In genomic region chr16:10479857-10480256, GRCm38 (mm10) we compare ENCODE assay signal across 31 mouse cellular contexts. TPM values are rescaled to one million over a fixed set of nuclear protein-coding genes. Genes with fewer than 3 reads are reported as not detected.
DNase-seq lines count a peak whose midpoint lies in the region; ATAC-seq and TF ChIP-seq lines count a peak whose summit lies in the region.
"Had no signal": no experiment of that assay in that cellular context is flagged by ENCODE, and none has a peak within 500 bp of the region (broad histone marks: within the 10 kb centered on the region; RNA-seq: fewer than 3 reads in every experiment).

TSS of gene Ciita (plus strand) at chr16:10480059.

- H3K9ac ChIP-seq in forebrain, embryonic 11.5 days (ENCODE audit: low read length) = no peak within 1 kb of the TSS
- H3K9ac ChIP-seq: forebrain, embryonic 15.5 days; hindbrain, embryonic 15.5 days; limb, embryonic 13.5 days; liver, embryonic 13.5 days; neural tube, embryonic 13.5 days had no signal

- no peak within 1 kb of the TSS for H3K4me3 ChIP-seq in forebrain, embryonic 11.5 days (ENCODE audit: low read depth, low read length)
- no peak within 1 kb of the TSS for H3K4me3 ChIP-seq in forebrain, embryonic 10.5 days
- H3K4me3 ChIP-seq in spleen, adult 2 months (ENCODE audit: extremely low read depth, insufficient read depth, insufficient read length) = peak within 1 kb of the TSS; percentile 12; the same call in 1 of the 2 replicates
- H3K4me3 ChIP-seq in heart, embryonic 10.5 days = no peak within 1 kb of the TSS
- H3K4me3 ChIP-seq: forebrain, embryonic 15.5 days; heart, adult 2 months; hindbrain, embryonic 10.5 days; hindbrain, embryonic 15.5 days; limb, embryonic 13.5 days; liver, embryonic 13.5 days; midbrain, embryonic 10.5 days; myocyte; neural tube, embryonic 13.5 days had no signal

- H3K9me3 ChIP-seq in forebrain, embryonic 11.5 days (ENCODE audit: control insufficient read depth, low read length) = no peaks in the 10 kb centered on the region
- H3K9me3 ChIP-seq in forebrain, embryonic 10.5 days = no peaks in the 10 kb centered on the region
- H3K9me3 ChIP-seq in heart, embryonic 10.5 days = no peaks in the 10 kb centered on the region
- H3K9me3 ChIP-seq: forebrain, embryonic 15.5 days; G1E; hindbrain, embryonic 10.5 days; hindbrain, embryonic 15.5 days; limb, embryonic 13.5 days; liver, embryonic 13.5 days; midbrain, embryonic 10.5 days; neural tube, embryonic 13.5 days had no signal

- peak; percentile 23 for DNase-seq in forebrain, embryonic 11.5 days (ENCODE audit: low spot score)
- no peak for DNase-seq in forebrain, embryonic 10.5 days (ENCODE audit: extremely low spot score, low spot score)
- no peak for DNase-seq in spleen, adult 2 months (ENCODE audit: low read depth in 1 of 2, low spot score in 2 of 2)
- DNase-seq in spleen, adult 12 weeks (ENCODE audit: low spot score) = no peak
- no peak for DNase-seq in heart, embryonic 10.5 days (ENCODE audit: low spot score)
- no peak for DNase-seq in left cerebral cortex, postnatal 14 days (ENCODE audit: low spot score in 2 of 2)
- DNase-seq: adrenal gland, postnatal 10 days; cerebellum, adult 18-20 months; cerebellum, postnatal 14 days; gastrocnemius, postnatal 25 days; heart, adult 2 months; heart, postnatal 14 days; kidney, adult 18-20 months; kidney, postnatal 4 days; layer of hippocampus, adult 9-11 months; liver, embryonic 13.5 days; lung, adult 18-20 months; lung, postnatal 14 days had no signal

- no peak within 1 kb of the TSS for H3K4me2 ChIP-seq in forebrain, embryonic 11.5 days (ENCODE audit: low read depth, low read length, severe bottlenecking)
- H3K4me2 ChIP-seq: forebrain, embryonic 15.5 days; hindbrain, embryonic 15.5 days; limb, embryonic 13.5 days; liver, embryonic 13.5 days; neural tube, embryonic 13.5 days had no signal

- no peak for ATAC-seq in forebrain, embryonic 11.5 days (replicated peaks; ENCODE audit: low FRiP score)
- ATAC-seq in common myeloid progenitor, adult 5-6 weeks (replicated peaks; ENCODE audit: low read depth, poor library complexity, severe bottlenecking) = 0 out of 2 replicates have a peak, but pooled peaks have one; percentile 15
- ATAC-seq in neutrophil, adult 5-6 weeks (ENCODE audit: extremely low read depth, insufficient number of reproducible peaks, low FRiP score, poor library complexity, severe bottlenecking) = no peak
- ATAC-seq: forebrain, embryonic 15.5 days; midbrain, embryonic 16.5 days had no signal

- H3K4me1 ChIP-seq in forebrain, embryonic 11.5 days (replicated peaks; ENCODE audit: control insufficient read depth, insufficient read depth, low read length) = no peaks in the 10 kb centered on the region
- no peaks in the 10 kb centered on the region for H3K4me1 ChIP-seq in forebrain, embryonic 10.5 days
- H3K4me1 ChIP-seq in spleen, adult 2 months (ENCODE audit: control insufficient read depth, insufficient read depth, insufficient read length) = peaks cover 13% of the 10 kb centered on the region; the same call in 1 of the 2 replicates
- H3K4me1 ChIP-seq in heart, embryonic 10.5 days = no peaks in the 10 kb centered on the region
- H3K4me1 ChIP-seq: forebrain, embryonic 15.5 days; hindbrain, embryonic 10.5 days; hindbrain, embryonic 15.5 days; limb, embryonic 13.5 days; midbrain, embryonic 10.5 days; neural tube, embryonic 13.5 days had no signal

- no peak within 1 kb of the TSS for H3K27ac ChIP-seq in forebrain, embryonic 11.5 days (ENCODE audit: low read depth, low read length)
- no peak within 1 kb of the TSS for H3K27ac ChIP-seq in forebrain, embryonic 10.5 days
- peak within 1 kb of the TSS; percentile 24; the same call in 1 of the 2 replicates for H3K27ac ChIP-seq in spleen, adult 2 months (ENCODE audit: insufficient read depth, low read length)
- H3K27ac ChIP-seq in heart, embryonic 10.5 days = no peak within 1 kb of the TSS
- H3K27ac ChIP-seq: forebrain, embryonic 15.5 days; heart, adult 2 months; hindbrain, embryonic 10.5 days; hindbrain, embryonic 15.5 days; kidney, postnatal 0 days; limb, embryonic 13.5 days; liver, embryonic 13.5 days; midbrain, embryonic 10.5 days; neural tube, embryonic 13.5 days had no signal

- intact Hi-C loops in left cerebral cortex, postnatal 14 days (cut with DNase I) = loop anchor here (2.0 kb wide), 1 partner anchor 29 kb away; no protein-coding TSS in a partner anchor

- TF ChIP-seq CTCF in spleen, adult 2 months (IDR thresholded peaks at IDR 0.05; ENCODE audit: extremely low read depth, insufficient read depth, insufficient read length, insufficient replicate concordance) = no peak

- 73% methylated on average over 5 of the region's 5 CpGs for WGBS in forebrain, embryonic 11.5 days
- WGBS in forebrain, embryonic 10.5 days = 82% methylated on average over 5 of the region's 5 CpGs
- 79% methylated on average over 5 of the region's 5 CpGs for WGBS in spleen, adult 2 months
- 65% methylated on average over 5 of the region's 5 CpGs for WGBS in heart, embryonic 10.5 days

- no peaks in the 10 kb centered on the region for H3K36me3 ChIP-seq in forebrain, embryonic 11.5 days (ENCODE audit: control insufficient read depth, insufficient read depth, low read length)
- H3K36me3 ChIP-seq in forebrain, embryonic 10.5 days (replicated peaks) = no peaks in the 10 kb centered on the region
- no peaks in the 10 kb centered on the region for H3K36me3 ChIP-seq in spleen, adult 2 months (ENCODE audit: control insufficient read depth, insufficient read depth, low read length)
- no peaks in the 10 kb centered on the region for H3K36me3 ChIP-seq in heart, embryonic 10.5 days
- H3K36me3 ChIP-seq: forebrain, embryonic 15.5 days; G1E; hindbrain, embryonic 10.5 days; hindbrain, embryonic 15.5 days; limb, embryonic 13.5 days; liver, embryonic 13.5 days; midbrain, embryonic 10.5 days; neural tube, embryonic 13.5 days had no signal

- H3K27me3 ChIP-seq in forebrain, embryonic 11.5 days (ENCODE audit: control insufficient read depth, insufficient read depth, low read length) = no peaks in the 10 kb centered on the region
- no peaks in the 10 kb centered on the region for H3K27me3 ChIP-seq in forebrain, embryonic 10.5 days (ENCODE audit: poor library complexity, severe bottlenecking)
- H3K27me3 ChIP-seq in spleen, adult 2 months (ENCODE audit: control insufficient read depth, insufficient read depth, low read length) = no peaks in the 10 kb centered on the region
- H3K27me3 ChIP-seq in heart, embryonic 10.5 days (ENCODE audit: insufficient read depth, poor library complexity, severe bottlenecking) = no peaks in the 10 kb centered on the region
- H3K27me3 ChIP-seq: forebrain, embryonic 15.5 days; hindbrain, embryonic 15.5 days; limb, embryonic 13.5 days; liver, embryonic 13.5 days; neural tube, embryonic 13.5 days had no signal

- no peak for TF ChIP-seq POLR2A in spleen, adult 2 months (IDR thresholded peaks at IDR 0.05; ENCODE audit: low read depth, low read length)

RNA-seq across cellular contexts. Expression of gene Ciita, which starts in this region (rescaled TPM):
- polyA plus RNA-seq in forebrain, embryonic 11.5 days (2014; fragmentation: Nextera tagmentation; extraction: Ambion mirVana) = 0.35 and 0.63 TPM in 2 replicates
- polyA plus RNA-seq in forebrain, embryonic 10.5 days (2016; fragmentation: Nextera tagmentation; extraction: Ambion mirVana) = 0.10 TPM in 2 replicates
- 82.2 and 98.8 TPM in 2 replicates for polyA plus RNA-seq in spleen, adult 2 months (2012; rRNA removed)
- total RNA-seq in common myeloid progenitor, adult 5-6 weeks (2017) = 0.69 and 1.2 TPM in 2 replicates
- total RNA-seq in neutrophil, adult 5-6 weeks (2017) = 137 and 148 TPM in 2 replicates
- polyA plus RNA-seq in heart, embryonic 10.5 days (2016; fragmentation: Nextera tagmentation; extraction: Ambion mirVana) = 0.05 and 0.27 TPM in 2 replicates
- total RNA-seq in left cerebral cortex, postnatal 14 days (2021) = under 1 TPM in 1 of 2 experiments, not detected in 1; 0.04 TPM
- polyA plus RNA-seq: C2C12, G1E had no signal

Comparison
In these comparisons a context has a peak if more than half of its experiments do, and no peak if none do; other contexts are left out.
1. RNA of gene Ciita (total RNA-seq): 137 to 148 TPM in neutrophil, adult 5-6 weeks; 0.69 to 1.2 TPM in common myeloid progenitor, adult 5-6 weeks and 0.04 TPM in left cerebral cortex, postnatal 14 days; every median in the first group is over 10 times any median in the second.
2. RNA of gene Ciita (polyA plus RNA-seq): 82.2 to 98.8 TPM in spleen, adult 2 months; 0.35 to 0.63 TPM in forebrain, embryonic 11.5 days, 0.10 TPM in forebrain, embryonic 10.5 days and 0.05 to 0.27 TPM in heart, embryonic 10.5 days; every median in the first group is over 10 times any median in the second.
3. Peak in DNase-seq in forebrain, embryonic 11.5 days; RNA of the gene not detected or under 1 TPM.